Mouse (Mus musculus) liver, embryonic 14.5 days (tissue): Measurements from ENCODE around the gene Hoxb6. TPM values are rescaled to one million over a fixed set of nuclear protein-coding genes. Genes with fewer than 3 reads are reported as not detected.
A peak's percentile ranks its signal among the peaks of the same experiment; 100 is the strongest.

ENCODE experiments used
- ATAC-seq: fragments of 200-750 bp; cut with Nextera tagmentation; 2 replicates; pipeline ENCODE4 v1.8.0; 2017; ENCODE audit warnings: moderate number of reproducible peaks, mild to moderate bottlenecking, moderate library complexity; ENCODE audit not compliant: insufficient read depth
- DNase-seq, 3 experiments: peaks; one replicate each; pipeline ENCODE4 v3.0.0-alpha.2; 2012 to 2013; ENCODE audit warnings: low read depth in 3 of 3, low spot score in 3 of 3
- H3K27ac ChIP-seq: fragments of 300-500 bp; sonication (generic); 2 replicates; pipeline ENCODE4 v1.5.1; 2014; ENCODE audit warnings: moderate library complexity, mild to moderate bottlenecking, control low read depth, inconsistent platforms
- H3K27me3 ChIP-seq: fragments of 300-500 bp; sonication (generic); 2 replicates; pipeline ENCODE4 v1.6.1; 2014; ENCODE audit warnings: mild to moderate bottlenecking, low read length, moderate library complexity; ENCODE audit not compliant: control insufficient read depth, insufficient read depth
- H3K36me3 ChIP-seq: fragments of 300-500 bp; sonication (generic); replicated peaks from 2 replicates; pipeline ENCODE4 v1.6.1; 2014; ENCODE audit warnings: low read depth; ENCODE audit not compliant: control insufficient read depth, insufficient read depth
- H3K4me1 ChIP-seq, 2 experiments: fragments of 200-500 bp in 1 of 2; fragments of 300-500 bp in 1 of 2; sonication (generic) in 1 of 2; replicated peaks; 2 replicates each; pipeline ENCODE4 v1.6.1; 2012 to 2014; ENCODE audit warnings: antibody characterized with exemption in 1 of 2, inconsistent platforms in 1 of 2, low read length in 1 of 2; ENCODE audit not compliant: control insufficient read depth in 2 of 2, insufficient read depth in 2 of 2
- H3K4me2 ChIP-seq: fragments of 300-500 bp; sonication (generic); 2 replicates; pipeline ENCODE4 v1.6.1; 2014; ENCODE audit warnings: low read depth, mild to moderate bottlenecking, control low read depth, moderate library complexity
- H3K4me3 ChIP-seq, 2 experiments: fragments of 200-500 bp in 1 of 2; fragments of 300-500 bp in 1 of 2; sonication (generic) in 1 of 2; 2 replicates each; pipeline ENCODE4 v1.5.1; 2012 to 2014; ENCODE audit warnings: low read depth in 2 of 2, low read length in 2 of 2, mild to moderate bottlenecking in 2 of 2, control low read depth in 1 of 2, inconsistent platforms in 1 of 2, moderate library complexity in 1 of 2; ENCODE audit not compliant: insufficient read depth in 1 of 2
- H3K9ac ChIP-seq: fragments of 300-500 bp; sonication (generic); replicated peaks from 2 replicates; pipeline ENCODE4 v1.6.1; 2014; ENCODE audit warnings: mild to moderate bottlenecking, control low read depth, moderate library complexity
- H3K9me3 ChIP-seq: fragments of 300-500 bp; sonication (generic); 2 replicates; pipeline ENCODE4 v1.6.1; 2016; ENCODE audit warnings: low read length, mixed read lengths; ENCODE audit not compliant: control insufficient read depth
- CTCF ChIP-seq: IDR thresholded peaks from 2 replicates; pipeline ENCODE4 v1.5.1; 2016; ENCODE audit warnings: antibody characterized with exemption, low read depth, control low read depth
- EP300 ChIP-seq: IDR thresholded peaks from 2 replicates; pipeline ENCODE4 v1.6.1; 2016; ENCODE audit warnings: antibody characterized with exemption, low read depth
- WGBS: fragments of 180-500 bp; shearing (Covaris S2); extraction: QIAGEN DNeasy Blood & Tissue Kit; methylation state at CpG from one replicate; pipeline ENCODE4 v1.1.7; 2014; ENCODE audit not compliant: insufficient replicate concordance; 5-methylcytosine and 5-hydroxymethylcytosine counted together
- polyA plus RNA-seq, 2 experiments: library from polyadenylated mRNA; depleted of rRNA in 1 of 2; stranded (reverse) in 1 of 2; unstranded in 1 of 2; fragments of >200 nt; fragmentation: Nextera tagmentation in 1 of 2; extraction: Ambion mirVana in 1 of 2; gene quantifications; 2 replicates each; pipeline versions ENCODE4 v1.2.1 to v1.2.3; 2012 to 2014

Gene Hoxb6
- polyA plus RNA-seq, 2 experiments, result 0.02 TPM; not detected in 1

GRCm38 (mm10) chr11:96344061-96344877 is 52.0 kb downstream of the Hoxb6 start:
- ATAC-seq (no peak), DNase-seq (no peak)
- H3K4me3 ChIP-seq, result no peak overlapping the region
- H3K27me3 ChIP-seq, result peaks cover 92% of the 10 kb centered on the region
- no peak overlapping the region for H3K4me2 ChIP-seq
- WGBS, result 36% methylated on average over 40 of the region's 40 CpGs
- H3K9ac ChIP-seq, result no peak overlapping the region
- H3K27ac ChIP-seq, result no peak overlapping the region
- H3K36me3 ChIP-seq, result no peaks in the 10 kb centered on the region
- TF ChIP-seq EP300, result no peak
- H3K4me1 ChIP-seq, result 0 out of 4 replicates have a peak, but pooled peaks cover 0 to 3% of the 10 kb centered on the region in 2 experiments
- H3K9me3 ChIP-seq, result no peaks in the 10 kb centered on the region

GRCm38 (mm10) chr11:96344878-96345159 is 52.5 kb downstream of the Hoxb6 start:
- H3K4me3 ChIP-seq, result no peak overlapping the region
- 50% methylated on average over 6 of the region's 6 CpGs for WGBS
- DNase-seq (no peak), ATAC-seq (no peak)
- no peaks in the 10 kb centered on the region for H3K9me3 ChIP-seq
- no peak overlapping the region for H3K27ac ChIP-seq
- peaks cover 92% of the 10 kb centered on the region for H3K27me3 ChIP-seq
- H3K36me3 ChIP-seq, result no peaks in the 10 kb centered on the region
- H3K9ac ChIP-seq, result no peak overlapping the region
- no peak overlapping the region for H3K4me2 ChIP-seq
- 0 out of 4 replicates have a peak, but pooled peaks cover 0 to 3% of the 10 kb centered on the region in 2 experiments for H3K4me1 ChIP-seq
- TF ChIP-seq EP300 (no peak), CTCF (no peak)

- Histone ChIP-seq H3K27me3 (peaks cover 91% of the 10 kb centered on the region), H3K9me3 (no peaks in the 10 kb centered on the region)
- ATAC-seq, result no peak
These were observed 53.1 kb downstream of the Hoxb6 start for GRCm38 (mm10) chr11:96345220-96345892.

GRCm38 (mm10) chr11:96345893-96346806 is 53.9 kb downstream of the Hoxb6 start:
- 0 out of 4 replicates have a peak, but pooled peaks cover 0 to 3% of the 10 kb centered on the region in 2 experiments for H3K4me1 ChIP-seq
- peaks cover 90% of the 10 kb centered on the region for H3K27me3 ChIP-seq
- H3K27ac ChIP-seq, result no peak overlapping the region
- H3K9me3 ChIP-seq, result no peaks in the 10 kb centered on the region
- no peak overlapping the region for H3K9ac ChIP-seq
- ATAC-seq, result no peak
- H3K4me2 ChIP-seq, result peak overlapping the region; percentile 6; the same call in 1 of the 2 replicates
- no peak for DNase-seq
- no peaks in the 10 kb centered on the region for H3K36me3 ChIP-seq
- no peak overlapping the region for H3K4me3 ChIP-seq
- 11% methylated on average over 45 of the region's 45 CpGs for WGBS
- TF ChIP-seq CTCF (no peak), EP300 (no peak)

More at GRCm38 (mm10) chr11:96345220-96345892, 53.1 kb downstream of the Hoxb6 start:
- Histone ChIP-seq H3K27ac (no peak overlapping the region), H3K4me1 (0 out of 4 replicates have a peak, but pooled peaks cover 0 to 3% of the 10 kb centered on the region in 2 experiments), H3K9ac (no peak overlapping the region), H3K36me3 (no peaks in the 10 kb centered on the region), H3K4me3 (no peak overlapping the region), H3K4me2 (peak overlapping the region; percentile 6; the same call in 1 of the 2 replicates)
- DNase-seq, result no peak
- 7% methylated on average over 48 of the region's 56 CpGs for WGBS
- no peak for TF ChIP-seq EP300
